Mouse (Mus musculus) heart, postnatal 25 days (tissue): ENCODE results near the gene Krt8. TPM values are rescaled to one million over a fixed set of nuclear protein-coding genes. Genes with fewer than 3 reads are reported as not detected.

Experiments used
- DNase-seq: peaks from one replicate; pipeline ENCODE4 v3.0.0; 2022; ENCODE audit warnings: low spot score
- intact Hi-C: fragments of 180-260 bp; cut with DNase I; formaldehyde crosslinking; loops from one replicate; pipeline ENCODE4 v1.15.1; 2025
- total RNA-seq, 2 experiments: library from RNA; stranded (reverse); gene quantifications; 2 replicates each; pipeline ENCODE4 v1.2.3; 2021

Gene Krt8
- total RNA-seq = 1 to 10 TPM; 2.5 to 2.7 TPM

- intact Hi-C loops = no loop called here
- no peak for DNase-seq
These were observed at the start of gene Krt8 for GRCm38 (mm10) chr15:102004189-102004588. Krt8 (minus strand) TSS chr15:102004482.

GRCm38 (mm10) chr15:102051920-102052683 is 47.8 kb upstream of the Krt8 start:
- DNase-seq = no peak
- intact Hi-C loops = no loop called here

GRCm38 (mm10) chr15:102049871-102050270 is 45.6 kb upstream of the Krt8 start:
- no peak for DNase-seq
- intact Hi-C loops = no loop called here

GRCm38 (mm10) chr15:102048006-102048405 is 43.7 kb upstream of the Krt8 start:
- intact Hi-C loops = no loop called here
- no peak for DNase-seq

GRCm38 (mm10) chr15:102045691-102046090 is 41.4 kb upstream of the Krt8 start:
- DNase-seq = no peak
- intact Hi-C loops = no loop called here

GRCm38 (mm10) chr15:102044745-102045144 is 40.5 kb upstream of the Krt8 start:
- DNase-seq = no peak
- intact Hi-C loops = no loop called here

GRCm38 (mm10) chr15:102041951-102042350 is 37.7 kb upstream of the Krt8 start:
- DNase-seq = no peak
- intact Hi-C loops = no loop called here

GRCm38 (mm10) chr15:102040277-102040676 is 36.0 kb upstream of the Krt8 start:
- DNase-seq = no peak
- intact Hi-C loops = no loop called here

- intact Hi-C loops = no loop called here
- DNase-seq = no peak
These were observed 30.1 kb upstream of the Krt8 start for GRCm38 (mm10) chr15:102034121-102035053.

GRCm38 (mm10) chr15:102028040-102028439 is 23.8 kb upstream of the Krt8 start, which contains the start of gene Krt18:
Krt18 (plus strand) TSS chr15:102028180.
- intact Hi-C loops = no loop called here
- no peak for DNase-seq

- intact Hi-C loops = no loop called here
- no peak for DNase-seq
These were observed 22.1 kb upstream of the Krt8 start for GRCm38 (mm10) chr15:102026430-102026829.

GRCm38 (mm10) chr15:102025136-102025872 is 21.0 kb upstream of the Krt8 start:
- DNase-seq = no peak
- intact Hi-C loops = no loop called here

GRCm38 (mm10) chr15:102023888-102024287 is 19.6 kb upstream of the Krt8 start:
- DNase-seq = no peak
- intact Hi-C loops = no loop called here

GRCm38 (mm10) chr15:102022481-102022880 is 18.2 kb upstream of the Krt8 start:
- no peak for DNase-seq
- intact Hi-C loops = no loop called here

- intact Hi-C loops = no loop called here
- no peak for DNase-seq
These were observed 13.7 kb upstream of the Krt8 start for GRCm38 (mm10) chr15:102017918-102018463.

- DNase-seq = no peak
- intact Hi-C loops = no loop called here
These were observed 12.5 kb upstream of the Krt8 start for GRCm38 (mm10) chr15:102016787-102017186.

GRCm38 (mm10) chr15:102016096-102016495 is 11.8 kb upstream of the Krt8 start:
- no peak for DNase-seq
- intact Hi-C loops = no loop called here

GRCm38 (mm10) chr15:102014848-102015247 is 10.6 kb upstream of the Krt8 start:
- intact Hi-C loops = no loop called here
- DNase-seq = no peak

- no peak for DNase-seq
- intact Hi-C loops = no loop called here
These were observed 9.4 kb upstream of the Krt8 start for GRCm38 (mm10) chr15:102013651-102014050.

GRCm38 (mm10) chr15:102012260-102012765 is 8.0 kb upstream of the Krt8 start:
- intact Hi-C loops = no loop called here
- no peak for DNase-seq
